Mouse (Mus musculus) CH12F3 (cell line): ENCODE results near the gene Grk2.

Experiments
- in situ Hi-C: fragments of 300-500 bp; cut with MboI; formaldehyde crosslinking; loops from 2 replicates; pipeline ENCODE4 v1.14.3; 2020; ENCODE audit warnings: low sequenced_read_pairs

Gene Grk2

GRCm38 (mm10) chr19:4304251-4304821, 1.7 kb downstream of the Grk2 start:
- in situ Hi-C loops = no loop called here

GRCm38 (mm10) chr19:4303640-4303995, 2.4 kb downstream of the Grk2 start:
- in situ Hi-C loops = no loop called here

- in situ Hi-C loops = no loop called here
These were observed 2.9 kb downstream of the Grk2 start for GRCm38 (mm10) chr19:4302936-4303639.

GRCm38 (mm10) chr19:4301735-4302651, 4.0 kb downstream of the Grk2 start:
- in situ Hi-C loops = no loop called here

- in situ Hi-C loops = no loop called here
These were observed 4.9 kb downstream of the Grk2 start for GRCm38 (mm10) chr19:4300852-4301734.

- in situ Hi-C loops = no loop called here
These were observed 5.7 kb downstream of the Grk2 start for GRCm38 (mm10) chr19:4300271-4300704.

- in situ Hi-C loops = no loop called here
These were observed 6.3 kb downstream of the Grk2 start for GRCm38 (mm10) chr19:4299574-4300270.

GRCm38 (mm10) chr19:4299126-4299525, 6.9 kb downstream of the Grk2 start:
- in situ Hi-C loops = no loop called here

- in situ Hi-C loops = no loop called here
These were observed 7.5 kb downstream of the Grk2 start for GRCm38 (mm10) chr19:4298322-4299121.

- in situ Hi-C loops = no loop called here
These were observed 8.2 kb downstream of the Grk2 start for GRCm38 (mm10) chr19:4297851-4298250.

GRCm38 (mm10) chr19:4296611-4297010, 9.4 kb downstream of the Grk2 start:
- in situ Hi-C loops = no loop called here

GRCm38 (mm10) chr19:4295391-4295790, 10.6 kb downstream of the Grk2 start:
- in situ Hi-C loops = no loop called here

- in situ Hi-C loops = no loop called here
These were observed 11.5 kb downstream of the Grk2 start for GRCm38 (mm10) chr19:4294381-4295097.

- in situ Hi-C loops = no loop called here
These were observed 14.9 kb downstream of the Grk2 start for GRCm38 (mm10) chr19:4291161-4291560.

- in situ Hi-C loops = no loop called here
These were observed 15.3 kb downstream of the Grk2 start for GRCm38 (mm10) chr19:4290749-4291148.

- in situ Hi-C loops = no loop called here
These were observed 22.4 kb downstream of the Grk2 start for GRCm38 (mm10) chr19:4283653-4284052.

GRCm38 (mm10) chr19:4282898-4283553, 23.0 kb downstream of the Grk2 start, which contains the start of gene Ankrd13d:
Gene Ankrd13d (minus strand): TSS chr19:4283137.
- in situ Hi-C loops = no loop called here

GRCm38 (mm10) chr19:4280425-4280824, 25.6 kb downstream of the Grk2 start:
- in situ Hi-C loops = no loop called here
